Mouse (Mus musculus) neural tube, embryonic 14.5 days (tissue): Measurements from ENCODE around the gene Samd14. TPM values are rescaled to one million over a fixed set of nuclear protein-coding genes. Genes with fewer than 3 reads are reported as not detected.

Source experiments
- ATAC-seq: fragments of 200-750 bp; cut with Nextera tagmentation; 2 replicates; pipeline ENCODE4 v1.8.0; 2017; ENCODE audit warnings: low read depth, mild to moderate bottlenecking, moderate TSS enrichment, moderate library complexity
- H3K27ac ChIP-seq: fragments of 300-500 bp; sonication (generic); 2 replicates; pipeline ENCODE4 v1.5.1; 2014; ENCODE audit warnings: low read depth, mild to moderate bottlenecking, control low read depth, low read length, moderate library complexity, mixed read lengths
- H3K27me3 ChIP-seq: fragments of 300-500 bp; sonication (generic); 2 replicates; pipeline ENCODE4 v1.6.1; 2014; ENCODE audit warnings: low read length; ENCODE audit not compliant: control insufficient read depth, insufficient read depth
- H3K36me3 ChIP-seq: fragments of 300-500 bp; sonication (generic); 2 replicates; pipeline ENCODE4 v1.6.1; 2014; ENCODE audit warnings: low read length, mixed read lengths; ENCODE audit not compliant: control insufficient read depth, insufficient read depth
- H3K4me1 ChIP-seq: fragments of 300-500 bp; sonication (generic); 2 replicates; pipeline ENCODE4 v1.6.1; 2014; ENCODE audit warnings: low read length; ENCODE audit not compliant: control insufficient read depth, insufficient read depth
- H3K4me2 ChIP-seq: fragments of 300-500 bp; sonication (generic); 2 replicates; pipeline ENCODE4 v1.6.1; 2014; ENCODE audit warnings: mild to moderate bottlenecking, low read depth, low read length, control low read depth
- H3K4me3 ChIP-seq: fragments of 300-500 bp; sonication (generic); 2 replicates; pipeline ENCODE4 v1.5.1; 2014; ENCODE audit warnings: low read depth, low read length, control low read depth, mixed read lengths
- H3K9ac ChIP-seq: fragments of 300-500 bp; sonication (generic); replicated peaks from 2 replicates; pipeline ENCODE4 v1.6.1; 2014; ENCODE audit warnings: low read depth, mild to moderate bottlenecking, control low read depth, low read length, mixed read lengths
- H3K9me3 ChIP-seq: fragments of 300-500 bp; sonication (generic); 2 replicates; pipeline ENCODE4 v1.6.1; 2016; ENCODE audit warnings: low read length; ENCODE audit not compliant: control insufficient read depth
- WGBS: fragments of 180-500 bp; shearing (Covaris S2); extraction: QIAGEN DNeasy Blood & Tissue Kit; methylation state at CpG from one replicate; pipeline ENCODE4 v1.1.7; 2014; 5-methylcytosine and 5-hydroxymethylcytosine counted together
- polyA plus RNA-seq: library from polyadenylated mRNA; unstranded; fragments of >200 nt; fragmentation: Nextera tagmentation; extraction: Ambion mirVana; gene quantifications from 2 replicates; pipeline ENCODE4 v1.2.1, GENCODE M21; 2014

Gene Samd14
- polyA plus RNA-seq, 1 experiment from 2014 or later, result 131 TPM

DNA sequence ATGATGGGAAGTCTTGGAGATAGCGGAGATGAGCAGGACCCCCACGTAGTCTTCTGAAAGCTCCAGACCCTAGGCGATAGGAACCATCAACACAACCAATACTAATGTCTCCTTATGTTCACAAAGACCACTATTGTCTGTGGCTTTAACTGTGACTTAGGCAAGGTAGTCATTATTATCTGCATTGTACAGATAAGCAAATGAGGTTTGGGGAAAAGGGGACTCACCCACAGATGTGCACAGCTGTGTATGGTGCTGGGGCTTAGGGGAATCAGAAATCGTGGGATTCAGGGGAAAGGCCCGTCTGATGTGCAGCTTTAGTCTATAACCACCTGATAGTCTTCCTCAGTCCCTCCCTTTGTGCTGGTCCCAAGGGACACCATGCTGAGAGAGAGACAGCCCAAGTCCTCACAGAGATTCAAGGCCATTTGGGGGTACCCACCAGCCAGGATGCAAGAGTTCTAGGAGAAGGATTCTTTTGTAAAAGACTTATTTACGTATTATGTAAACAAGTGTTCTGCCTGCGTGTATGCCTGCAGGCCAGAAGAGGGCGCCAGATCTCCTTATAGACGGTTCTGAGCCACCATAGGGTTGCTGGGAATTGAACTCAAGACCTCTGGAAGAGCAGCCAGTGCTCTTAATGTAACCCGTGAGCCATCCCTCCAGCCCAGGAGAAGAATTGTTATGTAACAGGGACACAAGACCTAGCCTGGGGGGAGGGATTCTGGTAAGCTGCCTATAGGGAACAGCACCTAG is 12.7 kb downstream of the Samd14 start:
- H3K4me2 ChIP-seq, result no peak overlapping the region
- H3K27ac ChIP-seq, result no peak overlapping the region
- no peak for ATAC-seq
- H3K4me1 ChIP-seq, result no peaks in the 10 kb centered on the region
- no peak overlapping the region for H3K9ac ChIP-seq
- peaks cover 68% of the 10 kb centered on the region for H3K36me3 ChIP-seq
- no peaks in the 10 kb centered on the region for H3K27me3 ChIP-seq
- no peak overlapping the region for H3K4me3 ChIP-seq
- WGBS, result 82% methylated on average over 10 of the region's 10 CpGs
- H3K9me3 ChIP-seq, result no peaks in the 10 kb centered on the region

DNA sequence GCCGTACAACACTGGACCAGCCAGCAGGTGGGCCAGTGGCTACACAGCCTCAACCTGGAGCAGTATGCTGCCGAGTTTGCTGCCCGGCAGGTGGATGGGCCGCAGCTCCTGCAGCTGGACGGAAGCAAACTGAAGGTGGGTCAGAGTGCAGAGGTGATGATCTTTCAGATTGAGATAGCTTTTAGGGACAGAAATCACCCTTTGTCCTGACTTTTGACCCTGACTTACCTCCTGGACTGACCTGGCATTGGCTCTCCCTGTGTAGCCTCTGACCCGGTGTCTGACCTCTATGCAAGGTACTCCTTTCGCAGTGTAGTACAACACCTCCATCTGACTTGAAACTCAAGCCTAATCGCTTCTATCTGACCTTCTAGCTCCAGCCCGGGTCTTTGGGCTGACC is 13.8 kb downstream of the Samd14 start:
- no peak overlapping the region for H3K4me2 ChIP-seq
- no peak overlapping the region for H3K4me3 ChIP-seq
- H3K27me3 ChIP-seq, result no peaks in the 10 kb centered on the region
- peaks cover 68% of the 10 kb centered on the region for H3K36me3 ChIP-seq
- ATAC-seq, result no peak
- no peak overlapping the region for H3K27ac ChIP-seq
- no peaks in the 10 kb centered on the region for H3K9me3 ChIP-seq
- H3K9ac ChIP-seq, result no peak overlapping the region
- H3K4me1 ChIP-seq, result no peaks in the 10 kb centered on the region
- 96% methylated on average over 9 of the region's 9 CpGs for WGBS

DNA sequence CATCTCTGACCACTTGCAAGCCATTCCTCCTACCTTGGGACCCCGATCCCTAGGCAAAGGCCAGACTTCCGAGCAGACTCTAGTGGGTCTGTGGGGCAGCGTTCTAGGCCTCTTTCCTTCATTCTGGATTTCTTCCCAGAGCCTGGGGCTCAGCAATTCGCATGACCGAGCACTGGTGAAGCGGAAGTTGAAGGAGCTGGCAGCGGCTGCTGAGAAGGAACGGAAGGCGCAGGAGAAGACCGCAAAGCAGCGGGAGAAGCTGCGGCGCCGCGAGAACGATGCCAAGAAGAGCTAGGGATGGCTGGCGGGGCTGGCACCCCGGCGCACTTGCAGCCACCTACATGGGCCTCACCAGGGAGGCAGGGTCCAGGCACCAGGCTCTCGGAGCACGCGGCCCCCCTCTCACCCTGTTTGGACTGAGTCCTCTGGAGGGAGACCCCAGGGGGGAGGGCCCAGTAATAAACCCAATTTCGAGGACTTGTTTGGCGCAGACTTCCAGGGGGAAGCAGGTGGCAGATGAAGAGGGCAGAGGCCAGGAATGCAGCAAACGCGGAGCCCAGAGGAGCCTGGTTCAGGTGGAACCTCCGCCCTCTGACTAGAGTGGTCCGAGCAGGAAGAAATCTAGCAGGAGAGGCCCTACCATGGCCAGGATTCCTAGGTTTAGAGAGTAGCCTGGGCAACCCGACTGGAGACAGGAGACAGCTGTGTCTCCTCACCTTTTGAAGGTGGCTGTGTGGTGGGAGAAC is 14.9 kb downstream of the Samd14 start:
- Histone ChIP-seq H3K4me1 (no peaks in the 10 kb centered on the region), H3K9me3 (no peaks in the 10 kb centered on the region), H3K27ac (0 out of 2 replicates have a peak overlapping the region, but pooled peaks have one; percentile 22), H3K27me3 (no peaks in the 10 kb centered on the region), H3K36me3 (peaks cover 58% of the 10 kb centered on the region), H3K9ac (no peak overlapping the region), H3K4me2 (no peak overlapping the region), H3K4me3 (no peak overlapping the region)
- no peak for ATAC-seq
- 65% methylated on average over 29 of the region's 29 CpGs for WGBS

DNA sequence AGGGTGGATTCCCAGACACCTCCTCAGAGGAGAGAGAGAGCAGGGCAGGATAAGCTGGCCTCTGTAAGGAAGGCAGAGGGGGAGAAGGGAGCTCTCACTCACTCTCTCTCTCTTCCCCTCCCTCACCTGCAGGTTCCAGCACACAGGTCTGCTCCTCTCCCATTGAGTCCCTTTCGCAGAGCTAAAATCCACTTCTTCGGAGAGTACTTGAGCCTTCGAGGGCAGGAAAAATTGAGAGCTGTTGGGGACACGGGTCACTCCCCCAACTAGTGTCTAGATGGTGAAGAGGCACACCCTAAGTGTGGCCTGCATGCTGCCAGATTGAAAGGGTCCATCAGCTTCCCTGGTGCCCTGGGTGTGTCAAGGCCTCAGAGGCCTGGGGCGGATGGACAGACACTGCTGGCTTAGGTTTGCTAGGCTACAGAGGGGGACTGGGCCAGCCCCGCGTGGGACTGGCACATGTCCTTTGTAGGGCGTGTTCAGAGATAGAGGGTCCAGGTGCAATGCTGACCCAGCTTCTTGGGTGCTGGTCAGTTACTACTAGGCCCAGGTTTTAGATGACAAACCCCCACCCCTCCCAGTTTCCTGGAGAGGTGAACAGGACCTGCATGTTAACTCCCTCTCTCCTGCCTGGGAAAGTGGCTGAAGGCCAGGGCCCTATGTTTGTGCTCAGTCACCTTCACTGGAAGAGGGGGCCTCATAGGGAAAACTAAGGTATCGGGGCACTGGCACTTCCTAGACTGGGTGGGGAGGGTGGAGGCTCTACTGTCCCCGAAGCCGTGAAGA is 15.7 kb downstream of the Samd14 start:
- ATAC-seq, result no peak
- 91% methylated on average over 11 of the region's 11 CpGs for WGBS
- H3K4me1 ChIP-seq, result no peaks in the 10 kb centered on the region
- no peaks in the 10 kb centered on the region for H3K9me3 ChIP-seq
- H3K27ac ChIP-seq, result no peak overlapping the region
- H3K27me3 ChIP-seq, result no peaks in the 10 kb centered on the region
- H3K4me2 ChIP-seq, result no peak overlapping the region
- no peak overlapping the region for H3K9ac ChIP-seq
- H3K4me3 ChIP-seq, result no peak overlapping the region
- peaks cover 51% of the 10 kb centered on the region for H3K36me3 ChIP-seq

DNA sequence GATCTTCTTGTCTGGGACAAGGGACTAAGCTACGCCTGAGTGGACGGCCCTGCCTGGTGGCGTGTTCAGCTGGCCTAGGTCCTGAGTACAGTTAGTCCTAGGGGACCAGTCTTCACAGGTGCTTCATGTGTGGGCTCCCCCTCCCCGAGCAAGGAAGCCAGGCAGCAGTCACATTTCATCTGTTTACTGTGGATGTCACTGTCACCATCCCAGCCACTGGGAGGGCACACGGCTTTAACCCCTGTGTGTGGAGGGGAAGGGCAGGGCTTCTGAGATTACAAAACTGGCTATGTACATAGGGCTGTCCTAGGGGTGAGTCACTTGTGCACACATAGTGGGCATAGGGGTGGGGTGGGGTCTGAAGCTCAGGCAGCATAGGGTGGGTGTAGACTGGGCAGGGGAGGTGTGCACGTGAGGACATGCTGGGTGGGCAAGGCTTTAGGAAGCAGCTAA is 16.4 kb downstream of the Samd14 start:
- Histone ChIP-seq H3K4me1 (no peaks in the 10 kb centered on the region), H3K9me3 (no peaks in the 10 kb centered on the region), H3K36me3 (peaks cover 44% of the 10 kb centered on the region), H3K4me3 (no peak overlapping the region), H3K9ac (no peak overlapping the region), H3K27ac (no peak overlapping the region), H3K27me3 (no peaks in the 10 kb centered on the region), H3K4me2 (no peak overlapping the region)
- peak; percentile 19; the same call in 1 of the 2 replicates for ATAC-seq
- 80% methylated on average over 6 of the region's 6 CpGs for WGBS

DNA sequence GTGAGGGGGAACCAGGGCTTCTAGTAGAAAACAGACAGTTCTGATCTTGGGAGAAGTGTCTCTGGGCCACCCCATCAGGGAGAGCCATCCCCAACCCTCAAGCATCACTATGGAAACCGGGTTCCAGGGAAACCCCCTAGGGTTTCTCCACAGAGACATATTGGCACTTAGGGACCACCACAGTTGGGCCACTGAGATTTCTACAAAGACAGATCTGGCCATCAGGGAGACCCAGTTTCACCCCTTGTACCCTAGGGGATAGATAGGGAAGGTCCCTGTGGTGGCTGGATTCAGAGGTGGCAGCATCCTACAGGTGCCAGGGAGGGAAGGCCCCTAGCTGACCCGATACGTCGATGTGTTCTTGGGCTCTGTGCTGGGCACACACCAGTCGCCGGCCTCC is 17.2 kb downstream of the Samd14 start:
- Histone ChIP-seq H3K27ac (no peak overlapping the region), H3K4me2 (no peak overlapping the region)

DNA sequence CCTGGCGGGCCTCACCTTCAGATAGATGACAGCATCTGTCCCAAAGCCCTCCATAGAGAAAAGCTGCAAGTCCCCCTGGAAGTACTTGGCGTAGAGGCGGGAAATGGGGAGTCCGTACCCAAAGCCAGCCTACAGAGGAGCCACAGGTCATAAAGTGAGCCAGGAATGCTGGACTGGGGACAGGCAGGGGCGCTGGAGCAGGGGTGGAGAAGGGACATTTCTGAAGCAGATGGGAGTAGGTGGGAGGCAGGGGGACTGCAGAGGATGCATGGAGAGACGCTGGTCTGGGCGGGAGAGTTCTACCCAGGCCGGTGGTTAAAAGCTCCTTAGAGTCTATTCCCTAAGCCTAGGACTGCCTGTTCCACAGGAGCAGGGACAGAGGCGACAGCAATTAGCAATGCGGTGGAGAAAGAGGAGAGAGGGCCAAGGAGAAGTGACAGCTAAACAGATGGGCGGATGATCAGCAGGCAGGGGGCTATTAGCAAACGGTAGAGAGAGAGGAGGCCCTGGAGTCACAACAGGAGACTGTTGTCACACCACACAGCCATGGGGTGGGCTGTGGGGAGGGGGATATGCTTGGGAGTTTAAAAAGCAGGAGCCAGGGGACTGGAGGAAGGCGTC is 18.3 kb downstream of the Samd14 start:
- 17% methylated on average over 13 of the region's 13 CpGs for WGBS
- Histone ChIP-seq H3K9me3 (no peaks in the 10 kb centered on the region), H3K27me3 (no peaks in the 10 kb centered on the region), H3K9ac (0 out of 2 replicates have a peak overlapping the region, but pooled peaks have one; percentile 21), H3K4me3 (no peak overlapping the region), H3K4me2 (no peak overlapping the region), H3K4me1 (no peaks in the 10 kb centered on the region), H3K36me3 (peaks cover 25% of the 10 kb centered on the region), H3K27ac (no peak overlapping the region)
- no peak for ATAC-seq

More for the DNA sequence above, 17.2 kb downstream of the Samd14 start:
- H3K4me3 ChIP-seq, result no peak overlapping the region
- no peaks in the 10 kb centered on the region for H3K9me3 ChIP-seq
- ATAC-seq, result no peak
- H3K4me1 ChIP-seq, result no peaks in the 10 kb centered on the region
- peaks cover 36% of the 10 kb centered on the region for H3K36me3 ChIP-seq
- WGBS, result 81% methylated on average over 6 of the region's 6 CpGs
- H3K9ac ChIP-seq, result no peak overlapping the region
- no peaks in the 10 kb centered on the region for H3K27me3 ChIP-seq

DNA sequence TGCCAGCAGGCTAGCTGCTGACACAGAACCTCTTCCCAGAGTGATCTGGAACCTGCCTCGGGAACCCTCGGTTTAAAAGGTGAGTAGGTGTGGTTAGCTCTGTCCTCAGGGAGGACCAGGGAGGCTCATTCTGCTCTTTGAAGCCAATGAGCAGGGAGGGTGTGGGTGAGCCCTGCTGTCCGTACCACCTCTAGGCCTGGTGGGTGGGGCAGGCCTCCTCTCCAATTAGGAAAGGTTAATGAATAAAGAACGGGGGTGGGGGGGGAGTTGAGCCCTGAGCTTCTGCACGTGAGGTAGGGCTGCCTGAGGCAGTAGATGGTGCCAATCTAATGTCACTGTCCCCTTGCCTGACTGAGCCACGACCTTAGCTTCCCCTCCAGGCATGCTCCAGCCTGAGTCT is 23.3 kb downstream of the Samd14 start:
- WGBS, result 32% methylated on average over 6 of the region's 6 CpGs
- Histone ChIP-seq H3K27ac (no peak overlapping the region), H3K9ac (no peak overlapping the region), H3K4me2 (no peak overlapping the region), H3K4me1 (no peaks in the 10 kb centered on the region), H3K27me3 (no peaks in the 10 kb centered on the region), H3K4me3 (no peak overlapping the region), H3K36me3 (no peaks in the 10 kb centered on the region), H3K9me3 (no peaks in the 10 kb centered on the region)
- no peak for ATAC-seq
